Mouse (Mus musculus) layer of hippocampus, postnatal 36 days (tissue): ENCODE data around the gene Hs6st3. TPM values are rescaled to one million over a fixed set of nuclear protein-coding genes. Genes with fewer than 3 reads are reported as not detected.
"Not testable (repeated sequence)": the region's sequence is repeated elsewhere in the genome, so short reads cannot be mapped to it uniquely, and the experiment has no call there.

Source experiments
- DNase-seq, 2 experiments: peaks; one replicate each; pipeline ENCODE4 v3.0.0; 2022
- total RNA-seq, 2 experiments: library from RNA; stranded (reverse); gene quantifications; 2 replicates each; pipeline ENCODE4 v1.2.3; 2021

Gene Hs6st3
- total RNA-seq, 2 experiments from 2014 or later: 61.4 to 70.5 TPM

DNA sequence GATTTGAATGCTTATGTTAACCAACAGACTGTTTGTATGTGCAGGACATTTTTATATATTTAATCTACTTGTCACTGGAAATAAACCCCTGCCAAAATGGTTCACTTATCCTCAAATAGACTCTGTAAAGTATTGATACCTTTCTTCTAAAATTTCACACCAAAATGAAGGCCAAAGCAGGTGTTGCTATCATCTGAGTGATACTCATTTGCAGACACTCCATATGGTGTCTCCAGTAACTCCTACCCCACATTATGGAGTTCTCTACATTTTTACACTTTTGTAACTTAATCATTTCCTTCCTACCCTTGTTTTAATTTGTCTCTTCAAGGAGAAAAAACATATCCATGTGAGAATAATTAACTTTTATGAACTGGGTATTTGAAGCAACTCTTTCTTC is 314.2 kb downstream of the Hs6st3 start:
- DNase-seq: no peak

GRCm38 (mm10) chr14:119452797-119453196 is 314.7 kb downstream of the Hs6st3 start:
- DNase-seq: no peak

DNA sequence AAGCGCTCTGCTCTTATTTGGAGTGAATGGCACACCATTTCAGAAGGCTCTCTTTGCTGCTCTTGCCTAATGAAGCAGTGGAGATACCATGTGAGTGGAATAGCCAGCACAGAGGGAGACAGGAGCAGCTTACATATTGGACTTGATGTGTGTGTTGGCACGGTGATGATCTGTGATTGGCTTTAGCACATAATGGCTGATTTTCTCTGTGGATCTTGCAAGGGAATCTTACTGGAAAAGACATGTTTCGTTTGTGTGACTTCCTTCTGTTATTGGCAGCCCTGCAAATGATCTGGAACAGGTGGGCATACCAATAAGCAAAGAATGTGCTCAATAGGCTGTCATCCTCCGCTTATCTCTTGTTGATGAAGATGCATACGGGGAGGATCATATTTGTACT is 326.2 kb downstream of the Hs6st3 start:
- DNase-seq: no peak

GRCm38 (mm10) chr14:119464883-119465282 is 326.7 kb downstream of the Hs6st3 start:
- peak in 1 of 2 experiments; percentile 11 for DNase-seq

GRCm38 (mm10) chr14:119466899-119467588 is 328.9 kb downstream of the Hs6st3 start:
- DNase-seq: no peak

DNA sequence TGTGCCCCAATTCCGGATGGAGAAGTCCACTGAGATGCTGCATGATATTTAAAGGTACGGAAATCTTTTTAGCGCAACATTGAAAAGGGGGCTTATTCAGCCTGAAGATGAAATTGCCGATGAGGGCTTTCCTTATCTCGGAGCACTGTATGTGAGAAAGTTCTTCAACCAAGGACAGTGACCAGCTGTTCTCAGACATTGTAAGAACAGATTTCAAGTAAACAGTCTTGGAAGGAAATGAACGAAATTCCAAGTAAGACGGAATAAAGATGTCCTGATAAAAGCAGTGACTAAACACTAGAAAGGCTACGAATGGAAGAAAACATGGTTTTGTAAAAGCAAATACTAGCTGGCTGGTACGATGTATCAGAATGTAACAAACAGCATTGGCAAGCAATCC is 338.4 kb downstream of the Hs6st3 start:
- no peak for DNase-seq

- no peak for DNase-seq
Measured at GRCm38 (mm10) chr14:119477836-119478235, 339.7 kb downstream of the Hs6st3 start.

GRCm38 (mm10) chr14:119488978-119489703 is 351.0 kb downstream of the Hs6st3 start:
- DNase-seq: no peak

- no peak for DNase-seq
Measured at GRCm38 (mm10) chr14:119520632-119521031, 382.5 kb downstream of the Hs6st3 start.

- DNase-seq: no peak
Measured at GRCm38 (mm10) chr14:119521056-119521455, 382.9 kb downstream of the Hs6st3 start.

GRCm38 (mm10) chr14:119532889-119533546 is 394.9 kb downstream of the Hs6st3 start:
- DNase-seq: no peak

DNA sequence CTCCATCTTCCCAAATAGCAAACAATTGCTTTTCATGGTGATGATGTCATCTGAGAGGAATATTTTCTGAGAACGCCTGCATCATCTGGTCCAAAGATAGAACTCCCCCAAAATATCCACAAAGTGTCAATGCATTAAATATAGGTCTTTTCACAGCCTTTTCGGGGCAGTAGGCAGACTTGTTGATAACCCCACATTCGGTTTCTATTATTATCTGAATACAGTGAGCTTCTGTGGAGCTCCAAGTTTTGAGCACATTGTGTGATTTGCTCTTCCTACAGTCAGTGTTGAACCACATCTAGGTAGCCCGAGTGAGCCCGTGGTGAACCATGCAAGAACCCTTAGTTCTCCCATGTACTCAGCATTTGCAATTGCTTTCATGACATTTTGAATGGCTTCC is 402.4 kb downstream of the Hs6st3 start:
- DNase-seq: peak in 1 of 2 experiments; percentile 9

DNA sequence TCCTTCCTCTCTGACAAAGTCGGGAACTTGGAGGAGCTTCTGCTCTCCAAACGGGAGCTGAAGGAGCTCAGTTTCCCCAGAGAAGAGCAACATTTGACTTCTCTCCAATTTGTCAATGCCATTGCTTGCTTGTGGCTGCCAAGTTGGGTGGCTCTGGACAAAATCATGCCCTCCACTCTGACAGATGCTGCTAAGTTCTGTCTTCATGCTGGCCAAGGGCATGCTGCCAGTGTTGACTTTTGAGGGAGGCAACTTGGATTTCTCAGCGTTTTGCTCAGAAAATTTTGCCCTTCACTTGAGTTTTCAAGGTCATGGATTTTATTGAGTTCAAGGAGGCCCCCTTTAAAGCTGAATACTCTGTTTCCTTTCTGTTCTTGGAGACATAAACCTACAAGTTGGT is 406.5 kb downstream of the Hs6st3 start:
- no peak for DNase-seq

GRCm38 (mm10) chr14:119558356-119558755 is 420.2 kb downstream of the Hs6st3 start:
- no peak for DNase-seq

DNA sequence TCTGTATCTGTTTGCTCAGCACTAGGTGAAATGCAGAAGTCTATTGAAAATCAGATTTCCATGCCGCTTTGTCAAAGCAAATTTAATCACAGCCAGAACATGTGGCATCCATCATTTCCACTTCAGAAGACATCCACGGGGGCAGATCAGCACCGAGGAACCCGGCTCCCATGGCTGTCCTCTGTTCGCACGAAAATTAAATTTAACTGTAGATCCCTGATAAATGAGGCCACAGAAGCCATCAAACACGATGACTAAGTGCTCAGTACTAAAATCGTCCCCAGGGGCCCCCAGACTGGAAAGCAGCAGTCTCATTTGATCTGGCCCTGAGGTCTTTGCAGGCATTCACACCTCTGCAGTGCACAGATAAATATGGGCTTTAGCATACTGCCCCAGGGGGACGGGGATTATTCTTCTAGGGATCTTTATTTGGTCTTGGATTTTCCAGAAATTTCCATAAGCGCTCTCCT is 443.9 kb downstream of the Hs6st3 start:
- no peak for DNase-seq

GRCm38 (mm10) chr14:119585069-119585468 is 446.9 kb downstream of the Hs6st3 start:
- no peak for DNase-seq

DNA sequence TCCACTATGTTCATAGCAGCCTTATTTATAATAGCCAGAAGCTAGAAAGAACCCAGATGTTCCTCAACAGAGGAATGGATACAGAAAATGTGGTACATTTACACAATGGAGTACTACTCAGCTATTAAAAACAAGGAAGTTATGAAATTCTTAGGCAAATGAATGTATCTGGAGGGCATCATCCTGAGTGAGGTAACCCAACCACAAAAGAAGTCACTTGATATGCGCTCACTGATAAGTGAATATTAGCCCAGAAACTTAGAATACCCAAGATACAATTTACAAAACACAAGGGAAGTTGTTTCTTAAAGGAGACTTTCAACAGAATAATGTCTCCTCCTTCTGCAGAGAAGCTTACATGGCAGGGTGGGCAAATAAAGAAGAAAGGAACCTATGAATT is 449.2 kb downstream of the Hs6st3 start:
- not testable (repeated sequence) for DNase-seq

DNA sequence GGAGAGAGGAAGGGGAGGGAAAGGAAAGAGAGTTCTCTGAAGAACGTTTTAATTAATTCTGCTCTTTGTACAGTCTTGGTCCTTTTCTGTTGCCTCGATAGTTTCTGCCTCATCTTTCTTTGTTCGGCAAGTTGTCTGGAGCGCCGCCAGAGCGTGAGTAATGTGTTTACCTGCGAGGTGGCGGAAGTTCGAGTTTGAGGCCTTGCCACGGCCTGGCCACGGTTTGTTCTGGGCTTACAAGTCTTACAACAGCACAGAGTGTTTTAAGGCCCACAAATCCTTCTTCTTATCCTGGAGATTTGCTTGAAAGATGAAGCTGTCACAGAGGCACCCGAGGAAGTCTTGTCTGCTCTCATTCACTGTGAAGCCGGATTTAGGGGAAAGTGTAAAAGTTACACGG is 466.2 kb downstream of the Hs6st3 start:
- DNase-seq: no peak

DNA sequence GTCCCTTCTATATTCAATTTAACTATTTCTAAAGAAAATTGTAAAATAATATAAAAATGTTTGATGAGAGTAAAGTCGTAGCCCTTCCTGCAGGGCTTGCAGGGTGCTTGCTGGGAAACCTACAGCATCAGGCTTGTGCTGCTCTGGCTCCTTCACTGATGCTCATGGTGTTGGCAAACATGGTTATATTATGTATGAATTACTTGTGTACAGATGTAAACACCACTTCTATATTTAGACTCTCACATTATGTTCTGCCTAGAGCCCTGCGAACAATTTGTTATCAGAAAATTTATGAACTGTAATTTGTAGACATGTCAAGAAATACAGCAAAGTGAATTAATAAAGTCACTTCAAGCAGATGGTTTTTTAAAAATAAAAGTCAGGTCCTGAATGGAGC is 474.7 kb downstream of the Hs6st3 start:
- DNase-seq: no peak

- DNase-seq: no peak
Measured at GRCm38 (mm10) chr14:119629127-119629526, 491.0 kb downstream of the Hs6st3 start.

DNA sequence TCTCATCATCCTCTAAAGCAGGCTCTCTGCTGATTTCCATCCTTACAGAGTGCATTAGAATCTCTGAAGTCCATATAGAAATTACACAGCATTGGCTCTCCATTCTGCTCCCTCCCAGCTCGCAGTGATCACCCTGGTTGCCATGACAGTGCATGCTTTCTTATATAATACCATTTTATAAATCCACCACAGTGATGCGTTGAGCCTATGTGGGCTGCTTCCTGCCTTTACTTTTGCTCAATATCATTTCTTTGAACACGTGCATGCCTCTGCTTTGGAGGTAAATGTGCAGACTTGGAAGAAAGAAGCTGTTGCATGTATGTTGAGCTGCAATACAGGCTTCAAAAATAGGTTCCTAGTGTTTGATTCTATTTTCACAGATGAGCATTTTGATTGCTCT is 494.9 kb downstream of the Hs6st3 start:
- DNase-seq: no peak

DNA sequence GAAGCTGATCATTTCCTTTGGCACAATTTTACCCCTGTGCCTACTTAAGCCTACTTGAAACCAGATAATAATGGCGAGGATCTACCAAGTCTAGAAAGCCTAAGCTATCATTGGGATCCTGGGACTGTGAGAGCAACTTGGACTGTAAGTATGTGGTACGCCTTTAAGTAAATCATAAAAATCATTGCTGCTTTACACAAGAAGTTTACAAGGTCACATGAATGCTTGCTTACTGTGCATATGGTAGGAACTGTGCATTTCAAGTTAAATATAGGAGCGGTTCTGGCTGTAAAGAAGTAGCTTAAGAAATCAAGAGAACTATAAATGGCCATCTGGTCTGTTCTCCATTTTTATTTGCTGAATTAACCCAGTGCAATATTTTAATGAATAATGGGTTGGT is 495.5 kb downstream of the Hs6st3 start:
- DNase-seq: no peak

DNA sequence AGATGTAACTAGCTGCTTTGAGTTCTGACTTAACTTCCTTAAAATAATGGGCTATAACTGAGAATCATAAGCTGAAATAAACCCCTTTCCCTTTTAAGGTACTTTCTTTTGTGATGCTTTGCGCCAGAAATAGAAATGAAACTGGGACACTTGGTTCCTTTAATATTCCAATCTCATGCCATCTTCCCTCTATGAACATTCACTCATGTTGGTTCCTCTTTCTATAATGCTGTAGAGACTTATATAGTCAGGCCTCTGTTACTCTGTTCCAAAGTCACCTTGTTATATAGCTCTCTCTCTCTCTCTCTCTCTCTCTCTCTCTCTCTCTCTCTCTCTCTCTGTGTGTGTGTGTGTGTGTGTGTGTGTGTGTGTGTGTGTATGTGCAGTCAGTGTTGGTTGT is 504.7 kb downstream of the Hs6st3 start:
- DNase-seq: no peak

GRCm38 (mm10) chr14:119643840-119644239 is 505.7 kb downstream of the Hs6st3 start:
- DNase-seq: no peak
